Mouse (Mus musculus) limb, embryonic 11.5 days (tissue): ENCODE data around the gene D3Ertd751e. TPM values are rescaled to one million over a fixed set of nuclear protein-coding genes. Genes with fewer than 3 reads are reported as not detected.

Experiments
- ATAC-seq: fragments of 200-750 bp; cut with Nextera tagmentation; 2 replicates; pipeline ENCODE4 v1.8.0; 2017; ENCODE audit warnings: low read depth; ENCODE audit not compliant: insufficient number of reproducible peaks, low FRiP score, low TSS enrichment
- DNase-seq: peaks from one replicate; pipeline ENCODE4 v3.0.0-alpha.2; 2015; ENCODE audit warnings: low spot score
- H3K27ac ChIP-seq: fragments of 300-500 bp; sonication (generic); replicated peaks from 2 replicates; pipeline ENCODE4 v1.5.1; 2014; ENCODE audit warnings: low read depth, mild to moderate bottlenecking, low read length
- H3K27me3 ChIP-seq: fragments of 300-500 bp; sonication (generic); 2 replicates; pipeline ENCODE4 v1.6.1; 2014; ENCODE audit warnings: mild to moderate bottlenecking, low read length, mixed read lengths; ENCODE audit not compliant: control insufficient read depth, insufficient read depth
- H3K36me3 ChIP-seq: fragments of 300-500 bp; sonication (generic); 2 replicates; pipeline ENCODE4 v1.6.1; 2014; ENCODE audit warnings: mild to moderate bottlenecking, low read length, moderate library complexity, mixed read lengths; ENCODE audit not compliant: control insufficient read depth, insufficient read depth
- H3K4me1 ChIP-seq: fragments of 300-500 bp; sonication (generic); 2 replicates; pipeline ENCODE4 v1.6.1; 2014; ENCODE audit warnings: low read length, mixed read lengths; ENCODE audit not compliant: control insufficient read depth, insufficient read depth
- H3K4me2 ChIP-seq: fragments of 300-500 bp; sonication (generic); 2 replicates; pipeline ENCODE4 v1.6.1; 2014; ENCODE audit warnings: low read depth, mild to moderate bottlenecking, moderate library complexity; ENCODE audit not compliant: severe bottlenecking
- H3K4me3 ChIP-seq: fragments of 300-500 bp; sonication (generic); 2 replicates; pipeline ENCODE4 v1.5.1; 2014; ENCODE audit warnings: low read depth, low read length
- H3K9ac ChIP-seq: fragments of 300-500 bp; sonication (generic); 2 replicates; pipeline ENCODE4 v1.6.1; 2014; ENCODE audit warnings: mild to moderate bottlenecking, low read length
- H3K9me3 ChIP-seq: fragments of 300-500 bp; sonication (generic); 2 replicates; pipeline ENCODE4 v1.6.1; 2016; ENCODE audit warnings: low read length; ENCODE audit not compliant: control insufficient read depth
- WGBS: fragments of 180-500 bp; shearing (Covaris S2); extraction: QIAGEN DNeasy Blood & Tissue Kit; methylation state at CpG from one replicate; pipeline ENCODE4 v1.1.7; 2014; 5-methylcytosine and 5-hydroxymethylcytosine counted together
- polyA plus RNA-seq: library from polyadenylated mRNA; unstranded; fragments of >200 nt; fragmentation: Nextera tagmentation; extraction: Ambion mirVana; gene quantifications from 2 replicates; pipeline ENCODE4 v1.2.1, GENCODE M21; 2014

The D3Ertd751e gene
- polyA plus RNA-seq = 19.3 and 20.4 TPM in 2 replicates

GRCm38 (mm10) chr3:41742278-41742934 is at the start of gene D3Ertd751e, which contains the start of gene Sclt1:
D3Ertd751e (plus strand) TSS chr3:41742611.
Sclt1 (minus strand) TSS chr3:41742514.
- H3K4me3 ChIP-seq = peak within 1 kb of the TSS; percentile 64
- no peaks in the 10 kb centered on the region for H3K27me3 ChIP-seq
- peak within 1 kb of the TSS; percentile 94 for H3K27ac ChIP-seq
- H3K36me3 ChIP-seq = no peaks in the 10 kb centered on the region
- ATAC-seq = peak; percentile 99
- H3K4me1 ChIP-seq = no peaks in the 10 kb centered on the region
- under 1% methylated on average over 66 of the region's 66 CpGs for WGBS
- DNase-seq = peak; percentile 97
- H3K9ac ChIP-seq = peak within 1 kb of the TSS; percentile 87
- H3K9me3 ChIP-seq = no peaks in the 10 kb centered on the region
- H3K4me2 ChIP-seq = peak within 1 kb of the TSS; percentile 59

GRCm38 (mm10) chr3:41695681-41696080 is 46.7 kb upstream of the D3Ertd751e start:
- Histone ChIP-seq H3K9ac (no peak overlapping the region), H3K36me3 (no peaks in the 10 kb centered on the region), H3K4me1 (no peaks in the 10 kb centered on the region), H3K9me3 (no peaks in the 10 kb centered on the region), H3K4me3 (no peak overlapping the region), H3K27me3 (no peaks in the 10 kb centered on the region), H3K4me2 (no peak overlapping the region), H3K27ac (no peak overlapping the region)
- DNase-seq (no peak), ATAC-seq (no peak)
- 81% methylated on average over 1 of the region's 1 CpGs for WGBS

- H3K9ac ChIP-seq = peak overlapping the region; percentile 87
- H3K36me3 ChIP-seq = no peaks in the 10 kb centered on the region
- peak overlapping the region; percentile 94 for H3K27ac ChIP-seq
- ATAC-seq (peak; percentile 69), DNase-seq (peak; percentile 52)
- no peaks in the 10 kb centered on the region for H3K27me3 ChIP-seq
- WGBS = under 1% methylated on average over 39 of the region's 39 CpGs
- H3K9me3 ChIP-seq = no peaks in the 10 kb centered on the region
- H3K4me2 ChIP-seq = peak overlapping the region; percentile 59
- no peaks in the 10 kb centered on the region for H3K4me1 ChIP-seq
- H3K4me3 ChIP-seq = peak overlapping the region; percentile 64
Measured at GRCm38 (mm10) chr3:41741601-41742277, 672 bp upstream of the D3Ertd751e start.

- H3K9me3 ChIP-seq = no peaks in the 10 kb centered on the region
- no peak overlapping the region for H3K9ac ChIP-seq
- no peak overlapping the region for H3K27ac ChIP-seq
- no peaks in the 10 kb centered on the region for H3K36me3 ChIP-seq
- DNase-seq = no peak
- H3K27me3 ChIP-seq = no peaks in the 10 kb centered on the region
- H3K4me2 ChIP-seq = peak overlapping the region; percentile 51
- 57% methylated on average over 6 of the region's 6 CpGs for WGBS
- no peak for ATAC-seq
- H3K4me1 ChIP-seq = no peaks in the 10 kb centered on the region
- no peak overlapping the region for H3K4me3 ChIP-seq
Measured at GRCm38 (mm10) chr3:41743436-41743835, 1.0 kb downstream of the D3Ertd751e start.

GRCm38 (mm10) chr3:41754556-41754955 is 12.1 kb downstream of the D3Ertd751e start:
- no peak overlapping the region for H3K4me2 ChIP-seq
- no peaks in the 10 kb centered on the region for H3K4me1 ChIP-seq
- H3K9ac ChIP-seq = no peak overlapping the region
- ATAC-seq = no peak
- H3K36me3 ChIP-seq = no peaks in the 10 kb centered on the region
- H3K27me3 ChIP-seq = no peaks in the 10 kb centered on the region
- H3K27ac ChIP-seq = no peak overlapping the region
- DNase-seq = no peak
- 75% methylated on average over 2 of the region's 2 CpGs for WGBS
- no peaks in the 10 kb centered on the region for H3K9me3 ChIP-seq
- no peak overlapping the region for H3K4me3 ChIP-seq

GRCm38 (mm10) chr3:41762091-41762490 is 19.7 kb downstream of the D3Ertd751e start:
- ATAC-seq = no peak
- WGBS = 92% methylated on average over 3 of the region's 3 CpGs

GRCm38 (mm10) chr3:41812447-41812846 is 70.0 kb downstream of the D3Ertd751e start:
- no peaks in the 10 kb centered on the region for H3K4me1 ChIP-seq
- no peaks in the 10 kb centered on the region for H3K9me3 ChIP-seq
- ATAC-seq (no peak), DNase-seq (no peak)
- no peak overlapping the region for H3K9ac ChIP-seq
- no peaks in the 10 kb centered on the region for H3K36me3 ChIP-seq
- no peak overlapping the region for H3K4me3 ChIP-seq
- no peaks in the 10 kb centered on the region for H3K27me3 ChIP-seq
- H3K4me2 ChIP-seq = no peak overlapping the region
- no peak overlapping the region for H3K27ac ChIP-seq

More at GRCm38 (mm10) chr3:41762091-41762490, 19.7 kb downstream of the D3Ertd751e start:
- Histone ChIP-seq H3K4me1 (no peaks in the 10 kb centered on the region), H3K4me2 (no peak overlapping the region), H3K4me3 (no peak overlapping the region), H3K9ac (no peak overlapping the region), H3K27me3 (no peaks in the 10 kb centered on the region), H3K9me3 (no peaks in the 10 kb centered on the region), H3K27ac (no peak overlapping the region), H3K36me3 (no peaks in the 10 kb centered on the region)
- DNase-seq = no peak
